Mouse (Mus musculus) left cerebral cortex, adult 18-20 months (tissue): ENCODE measurements around the gene 4930544G11Rik. TPM values are rescaled to one million over a fixed set of nuclear protein-coding genes. Genes with fewer than 3 reads are reported as not detected.

Experiments
- DNase-seq, 2 experiments: peaks; one replicate each; pipeline ENCODE4 v3.0.0; 2021 to 2022; ENCODE audit warnings: low spot score in 2 of 2, mixed read lengths in 1 of 2
- long read RNA-seq, 2 experiments: library from polyadenylated mRNA; stranded (forward); transcript quantifications; one replicate each; pipeline ENCODE4 v2.0.0; 2021
- total RNA-seq, 2 experiments: library from RNA; stranded (reverse); gene quantifications; 2 replicates each; pipeline ENCODE4 v1.2.3; 2021

Gene 4930544G11Rik
- not detected for total RNA-seq
- long read RNA-seq, experiment 1, result 0 reads
- long read RNA-seq, experiment 2, result 0 reads

DNA sequence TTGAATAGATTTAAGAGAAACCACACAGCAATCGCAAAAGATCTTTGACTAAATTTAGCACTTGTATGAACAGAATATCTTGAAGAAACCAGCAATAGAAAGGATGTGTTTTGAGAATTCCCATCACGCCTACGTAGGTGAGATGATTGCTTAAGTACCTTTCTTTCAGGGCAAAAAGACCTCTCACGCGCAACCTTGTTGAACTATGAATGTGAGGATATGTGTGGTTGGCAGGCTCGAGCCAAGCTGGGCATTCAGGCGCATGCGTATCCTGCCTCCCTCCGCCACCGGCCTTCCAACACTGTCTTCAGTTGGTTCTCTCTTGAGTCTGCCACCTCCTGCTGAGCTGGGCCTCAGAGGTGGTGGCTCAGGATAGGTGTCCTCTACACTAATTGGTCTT lies at the start of gene 4930544G11Rik:
4930544G11Rik (plus strand) TSS at position 301 of the 400 bp plus-strand sequence.
- no peak for DNase-seq

DNA sequence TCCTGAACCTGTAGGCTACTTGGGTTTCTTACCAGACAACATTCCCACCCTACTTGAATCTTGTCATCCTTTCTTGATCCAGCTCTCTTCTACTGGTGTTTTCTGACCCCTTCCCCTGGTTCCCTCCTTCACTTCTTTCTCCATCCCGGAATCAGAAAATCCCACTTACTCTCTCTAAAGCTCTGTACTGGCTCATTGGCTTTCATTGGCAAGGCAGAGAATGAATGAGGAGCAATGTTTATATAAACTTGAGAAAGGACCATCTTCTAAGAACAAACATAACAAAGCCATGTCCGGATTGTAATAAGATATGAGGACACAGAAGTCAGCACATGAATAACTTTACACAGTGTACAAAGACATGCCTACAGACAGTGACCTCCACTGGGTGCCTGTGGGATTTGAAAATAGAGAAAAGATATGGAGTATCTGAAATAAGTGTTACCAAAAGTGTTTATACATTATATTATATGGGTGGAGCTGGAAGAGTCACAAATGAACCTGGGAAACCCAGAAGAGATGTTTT lies 45.7 kb upstream of the 4930544G11Rik start:
- DNase-seq, result no peak

DNA sequence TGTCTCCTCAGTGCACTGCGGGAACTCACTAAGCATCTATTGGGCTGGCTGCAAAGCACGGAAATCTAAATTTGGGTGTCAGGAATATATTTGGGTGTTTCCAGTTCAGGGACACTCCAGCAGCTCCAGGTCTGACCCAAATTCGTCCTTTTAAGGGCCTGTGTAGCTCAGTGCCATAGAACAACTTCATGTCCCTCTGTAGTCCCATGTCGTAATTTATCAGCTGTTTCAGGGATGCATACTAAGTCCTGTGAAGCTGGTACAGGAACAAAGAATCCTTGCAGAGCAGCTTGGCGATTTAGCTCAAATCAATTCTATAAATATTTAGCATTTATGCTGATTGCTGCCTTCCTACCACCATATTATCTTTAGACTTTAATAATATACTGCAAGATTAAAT lies 37.0 kb upstream of the 4930544G11Rik start:
- DNase-seq, result no peak

GRCm38 (mm10) chr6:65921703-65922102 lies 30.7 kb upstream of the 4930544G11Rik start:
- DNase-seq, result no peak

- no peak for DNase-seq
Observed at GRCm38 (mm10) chr6:65923501-65924084, 28.8 kb upstream of the 4930544G11Rik start.

GRCm38 (mm10) chr6:65925737-65926333 lies 26.6 kb upstream of the 4930544G11Rik start:
- no peak for DNase-seq

DNA sequence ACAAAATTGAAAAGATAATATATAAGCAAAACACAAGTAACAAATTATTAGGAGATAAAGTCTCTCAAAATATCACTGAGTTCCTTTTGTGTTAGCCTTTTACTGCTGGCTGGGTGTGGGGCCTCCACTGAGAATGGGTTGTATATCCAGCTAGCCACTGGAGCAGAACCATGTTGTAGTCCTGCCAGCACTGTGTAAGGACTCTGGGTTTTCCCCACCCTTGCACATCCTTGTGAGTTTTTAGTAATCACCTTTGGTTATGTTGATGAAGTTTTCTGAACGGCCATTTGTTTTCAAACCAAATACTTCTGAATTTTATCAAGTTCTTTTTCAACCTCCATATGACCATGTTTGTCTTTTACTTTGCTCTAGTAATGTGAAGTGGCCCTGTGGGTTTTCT lies 21.9 kb upstream of the 4930544G11Rik start:
- DNase-seq, result no peak

DNA sequence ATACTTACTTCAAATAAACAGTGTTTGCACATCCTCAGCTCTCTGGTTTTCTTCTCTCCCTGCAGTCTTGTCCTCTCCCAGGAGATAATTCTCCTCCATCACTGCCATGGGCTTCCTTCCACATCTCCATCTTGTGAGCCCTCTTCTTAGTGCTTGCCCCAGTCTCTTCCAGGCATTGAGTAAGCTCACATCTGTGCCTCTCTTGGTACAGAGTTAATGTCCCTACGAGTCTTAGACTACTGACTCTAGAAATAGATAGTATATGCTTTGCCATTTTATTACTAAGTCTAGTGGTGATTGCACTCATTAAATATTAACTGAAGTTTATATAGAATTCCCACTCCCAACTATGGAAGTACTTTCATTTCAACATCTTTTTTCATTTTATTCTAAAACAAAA lies 19.6 kb upstream of the 4930544G11Rik start:
- DNase-seq, result no peak

- DNase-seq, result no peak
Observed at GRCm38 (mm10) chr6:65933177-65933576, 19.2 kb upstream of the 4930544G11Rik start.

- no peak for DNase-seq
Observed at GRCm38 (mm10) chr6:65935566-65936281, 16.7 kb upstream of the 4930544G11Rik start.

DNA sequence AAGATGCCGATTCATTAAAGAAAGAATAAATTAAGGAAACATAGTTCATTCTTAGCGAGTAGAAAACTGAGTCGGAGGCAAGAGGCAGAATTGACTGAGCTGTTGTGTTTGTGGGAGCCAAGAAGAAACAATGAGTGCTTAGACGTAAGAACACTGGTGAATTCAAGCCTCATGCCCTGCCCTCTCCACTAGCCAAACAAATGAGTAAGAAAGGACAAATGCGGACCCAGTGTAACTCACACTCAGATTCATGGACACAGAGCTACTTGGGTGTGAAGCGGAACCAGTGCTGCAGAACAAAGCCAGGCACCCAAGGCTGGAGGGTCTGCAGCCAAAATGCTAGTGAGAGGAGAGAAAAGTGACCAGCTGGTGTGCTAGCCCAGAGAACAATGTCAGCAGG lies 1.9 kb upstream of the 4930544G11Rik start:
- DNase-seq, result no peak

GRCm38 (mm10) chr6:65969386-65970111 lies 17.1 kb downstream of the 4930544G11Rik start:
- no peak for DNase-seq

- no peak for DNase-seq
Observed at GRCm38 (mm10) chr6:65970410-65970809, 18.0 kb downstream of the 4930544G11Rik start.

DNA sequence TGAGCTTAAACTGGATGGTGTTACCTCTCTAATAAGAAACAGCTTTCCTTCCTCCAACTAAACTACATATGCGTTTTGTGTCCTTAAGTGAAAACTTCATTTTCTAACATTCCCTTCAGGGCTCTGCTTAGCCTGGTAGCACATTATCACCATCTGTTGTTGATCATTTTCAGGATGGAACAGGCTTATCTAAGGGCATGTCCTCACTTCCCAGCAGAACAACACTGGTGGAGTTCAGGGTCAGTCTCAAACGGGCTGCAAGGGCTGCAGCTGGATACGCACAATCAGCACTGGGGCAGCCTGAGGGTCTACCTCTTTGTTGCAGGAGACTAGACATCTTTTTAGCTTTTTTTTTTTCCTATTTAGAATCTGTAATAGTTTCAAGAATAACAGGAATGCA lies 39.7 kb downstream of the 4930544G11Rik start:
- no peak for DNase-seq

DNA sequence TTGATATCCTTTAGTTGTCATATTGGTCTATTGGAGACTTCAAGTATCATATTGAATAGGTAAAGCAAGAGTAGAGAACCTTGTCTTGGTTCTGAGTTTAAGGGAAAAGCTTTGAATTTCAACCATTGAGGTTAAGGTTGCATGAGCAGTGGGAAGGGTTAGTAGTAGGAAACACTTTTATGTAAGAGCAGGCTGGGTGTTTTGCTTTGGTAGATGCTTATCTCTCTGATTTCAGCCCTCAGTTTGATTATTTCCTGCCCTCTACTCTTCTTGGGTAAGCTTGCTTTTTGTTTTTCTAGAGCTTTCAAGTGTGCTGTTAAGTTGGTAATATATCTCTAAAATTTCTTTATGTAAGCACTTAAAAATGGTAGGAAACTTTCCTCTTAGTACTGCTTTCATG lies 45.9 kb downstream of the 4930544G11Rik start:
- DNase-seq, result no peak

Other genes with a start within 250 kb of the 4930544G11Rik start
- 1 to 10 TPM; 5.5 to 6.0 TPM for gene Prdm5, start 173.6 kb upstream of the 4930544G11Rik start, total RNA-seq